Comparison of ENCODE assay signal across 9 mouse cellular contexts in the genomic region with DNA sequence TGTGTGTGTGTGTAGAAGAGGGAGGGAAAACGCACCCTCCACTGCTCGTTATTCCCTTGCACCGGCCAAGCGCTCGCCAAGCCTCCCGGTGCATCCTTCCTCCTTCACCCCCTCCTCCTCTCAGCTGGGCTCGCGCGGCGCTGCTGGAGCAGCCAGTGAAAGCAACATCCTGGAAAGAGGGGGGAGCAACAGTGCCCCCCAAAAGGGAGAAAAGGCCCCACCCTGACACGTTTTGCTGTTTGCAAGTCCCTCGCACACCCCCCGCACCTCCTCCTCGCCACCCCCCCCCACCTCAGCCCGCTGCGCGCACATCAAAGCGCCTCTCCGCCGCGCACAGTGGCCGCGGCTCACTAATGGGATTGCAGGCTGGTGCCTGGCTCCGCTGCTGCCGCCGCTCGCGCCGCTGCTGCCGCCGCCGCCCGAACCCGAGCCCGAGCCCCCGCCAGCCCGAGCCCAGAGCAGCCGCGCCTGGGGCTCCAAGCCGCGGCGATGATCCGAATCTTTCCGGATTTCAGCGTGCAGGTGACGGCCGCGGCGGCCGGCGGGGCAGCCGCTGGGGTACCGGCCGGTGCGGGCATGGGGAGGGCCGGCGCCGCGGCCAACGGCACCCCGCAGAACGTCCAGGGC. TPM values are rescaled to one million over a fixed set of nuclear protein-coding genes. Genes with fewer than 3 reads are reported as not detected.
DNase-seq lines count a peak whose midpoint lies in the region; ATAC-seq lines count a peak whose summit lies in the region.
"Had no signal": no experiment of that assay in that cellular context is flagged by ENCODE, and none has a peak within 500 bp of the region (broad histone marks: within the 10 kb centered on the region; RNA-seq: fewer than 3 reads in every experiment).

Npas3 (plus strand) TSS at position 577 of the 627 bp plus-strand sequence.

- no peaks in the 10 kb centered on the region for H3K9me3 ChIP-seq in kidney, embryonic 15.5 days (replicated peaks)
- H3K9me3 ChIP-seq in intestine, embryonic 16.5 days (ENCODE audit: control insufficient read depth, low read length): no peaks in the 10 kb centered on the region
- no peaks in the 10 kb centered on the region for H3K9me3 ChIP-seq in liver, embryonic 11.5 days (ENCODE audit: control insufficient read depth, low read length)

- H3K4me3 ChIP-seq in kidney, embryonic 15.5 days (replicated peaks): peak within 1 kb of the TSS; percentile 55
- peak within 1 kb of the TSS; percentile 55 for H3K4me3 ChIP-seq in intestine, embryonic 16.5 days (ENCODE audit: low read length)
- H3K4me3 ChIP-seq in liver, embryonic 11.5 days (ENCODE audit: low read depth, low read length): peak within 1 kb of the TSS; percentile 53

- peak within 1 kb of the TSS; percentile 41 for H3K9ac ChIP-seq in kidney, embryonic 15.5 days
- peak within 1 kb of the TSS; percentile 54 for H3K9ac ChIP-seq in intestine, embryonic 16.5 days (ENCODE audit: low read depth, low read length)
- H3K9ac ChIP-seq in liver, embryonic 11.5 days (ENCODE audit: low read depth, low read length): no peak within 1 kb of the TSS

- 0 out of 2 replicates have a peak, but pooled peaks have one; percentile 17 for ATAC-seq in kidney, embryonic 15.5 days (replicated peaks; ENCODE audit: low FRiP score)
- peak; percentile 43 for ATAC-seq in intestine, embryonic 16.5 days
- no peak for ATAC-seq in liver, embryonic 11.5 days (replicated peaks; ENCODE audit: low FRiP score)
- ATAC-seq: Patski had no signal

- H3K4me2 ChIP-seq in kidney, embryonic 15.5 days: peak within 1 kb of the TSS; percentile 99
- H3K4me2 ChIP-seq in intestine, embryonic 16.5 days (ENCODE audit: low read depth, low read length): peak within 1 kb of the TSS; percentile 95
- peak within 1 kb of the TSS; percentile 73 for H3K4me2 ChIP-seq in liver, embryonic 11.5 days

- WGBS in kidney, embryonic 15.5 days: under 1% methylated on average over 56 of the region's 62 CpGs
- under 1% methylated on average over 51 of the region's 62 CpGs for WGBS in intestine, embryonic 16.5 days
- WGBS in liver, embryonic 11.5 days: 2% methylated on average over 53 of the region's 62 CpGs

- H3K36me3 ChIP-seq in kidney, embryonic 15.5 days: no peaks in the 10 kb centered on the region
- no peaks in the 10 kb centered on the region for H3K36me3 ChIP-seq in intestine, embryonic 16.5 days (ENCODE audit: control insufficient read depth, insufficient read depth, low read length)
- no peaks in the 10 kb centered on the region for H3K36me3 ChIP-seq in liver, embryonic 11.5 days (ENCODE audit: control insufficient read depth, insufficient read depth, low read length)

- peaks cover 77% of the 10 kb centered on the region for H3K27me3 ChIP-seq in kidney, embryonic 15.5 days
- peaks cover 51% of the 10 kb centered on the region for H3K27me3 ChIP-seq in intestine, embryonic 16.5 days (replicated peaks; ENCODE audit: control insufficient read depth, insufficient read depth, low read length)
- H3K27me3 ChIP-seq in liver, embryonic 11.5 days (replicated peaks; ENCODE audit: control insufficient read depth, insufficient read depth, low read length): peaks cover 85% of the 10 kb centered on the region

- no peak for DNase-seq in kidney, adult 11 months
- DNase-seq in cerebellum, adult 18-20 months: peak; percentile 19 to 22
- DNase-seq in forelimb bud, embryonic 11.5 days (ENCODE audit: low read depth, low spot score): peak; percentile 46
- peak; percentile 57 for DNase-seq in liver, embryonic 11.5 days (ENCODE audit: low spot score)
- DNase-seq in right cerebral cortex, postnatal 10 days (ENCODE audit: low spot score in 2 of 2): peak; percentile 75 to 81
- no peak for DNase-seq in urinary bladder, postnatal 25 days (ENCODE audit: low spot score)

- H3K4me1 ChIP-seq in kidney, embryonic 15.5 days: peaks cover 37% of the 10 kb centered on the region
- H3K4me1 ChIP-seq in intestine, embryonic 16.5 days (ENCODE audit: control insufficient read depth, insufficient read depth, low read length): peaks cover 23% of the 10 kb centered on the region
- H3K4me1 ChIP-seq in liver, embryonic 11.5 days (replicated peaks; ENCODE audit: control insufficient read depth, insufficient read depth, low read length): no peaks in the 10 kb centered on the region

- no peak within 1 kb of the TSS for H3K27ac ChIP-seq in kidney, embryonic 15.5 days
- no peak within 1 kb of the TSS for H3K27ac ChIP-seq in intestine, embryonic 16.5 days (ENCODE audit: low read length)
- H3K27ac ChIP-seq in liver, embryonic 11.5 days (ENCODE audit: low read depth, low read length): no peak within 1 kb of the TSS

RNA-seq across cellular contexts. Expression of gene Npas3, which starts in this region (rescaled TPM):
- polyA plus RNA-seq in kidney, embryonic 15.5 days (2015; fragmentation: Nextera tagmentation; extraction: Ambion mirVana): 0.96 and 1.1 TPM in 2 replicates
- 1.0 and 1.9 TPM in 2 replicates for polyA plus RNA-seq in intestine, embryonic 16.5 days (2015; fragmentation: Nextera tagmentation; extraction: Ambion mirVana)
- 2.0 and 2.6 TPM in 2 replicates for polyA plus RNA-seq in liver, embryonic 11.5 days (2014; fragmentation: Nextera tagmentation; extraction: Ambion mirVana)

Comparison
In these comparisons a context has a peak if more than half of its experiments do, and no peak if none do; other contexts are left out.
1. DNase-seq: peak in cerebellum, adult 18-20 months (2 of 2), forelimb bud, embryonic 11.5 days (single experiment), liver, embryonic 11.5 days (single experiment) and right cerebral cortex, postnatal 10 days (2 of 2); none in kidney, adult 11 months (single experiment) and urinary bladder, postnatal 25 days (single experiment).
2. Peak in every context shown above with its lines, with median percentiles within 50 percentile points of each other: H3K4me2 ChIP-seq and H3K4me3 ChIP-seq.